Mouse (Mus musculus): ENCODE data around the gene Orc1. TPM values are rescaled to one million over a fixed set of nuclear protein-coding genes. Genes with fewer than 3 reads are reported as not detected.

Orc1 gene
- polyA plus RNA-seq (2014; fragmentation: Nextera tagmentation; extraction: Ambion mirVana) = 19.3 and 21.2 TPM in 2 replicates

- H3K9me3 ChIP-seq (ENCODE audit: control insufficient read depth, low read length) = no peaks in the 10 kb centered on the region
- DNase-seq (ENCODE audit: low spot score) (peak; percentile 99), ATAC-seq (replicated peaks; ENCODE audit: low FRiP score) (peak; percentile 99)
- no peaks in the 10 kb centered on the region for H3K27me3 ChIP-seq (ENCODE audit: control insufficient read depth, insufficient read depth, low read length)
- under 1% methylated on average over 64 of the region's 64 CpGs for WGBS
- H3K4me3 ChIP-seq (ENCODE audit: low read depth, low read length) = peak within 1 kb of the TSS; percentile 88
- peaks cover 7% of the 10 kb centered on the region for H3K4me1 ChIP-seq (replicated peaks; ENCODE audit: control insufficient read depth, insufficient read depth, low read length)
- H3K36me3 ChIP-seq (ENCODE audit: control insufficient read depth, insufficient read depth, low read length) = peaks cover 3% of the 10 kb centered on the region; the same call in 1 of the 2 replicates
- peak within 1 kb of the TSS; percentile 81 for H3K9ac ChIP-seq (ENCODE audit: low read length)
- H3K4me2 ChIP-seq (ENCODE audit: low read depth, low read length, severe bottlenecking) = peak within 1 kb of the TSS; percentile 65
- H3K27ac ChIP-seq (ENCODE audit: low read depth, low read length) = peak within 1 kb of the TSS; percentile 71
Measured at GRCm38 (mm10) chr4:108578840-108579742, at the start of gene Orc1, which contains the start of gene Prpf38a. Gene Orc1 (plus strand): TSS chr4:108579423. Gene Prpf38a (minus strand): TSS chr4:108579336.

- H3K4me2 ChIP-seq (ENCODE audit: low read depth, low read length, severe bottlenecking) = no peak overlapping the region
- no peaks in the 10 kb centered on the region for H3K27me3 ChIP-seq (ENCODE audit: control insufficient read depth, insufficient read depth, low read length)
- H3K9me3 ChIP-seq (ENCODE audit: control insufficient read depth, low read length) = no peaks in the 10 kb centered on the region
- H3K4me1 ChIP-seq (replicated peaks; ENCODE audit: control insufficient read depth, insufficient read depth, low read length) = no peaks in the 10 kb centered on the region
- peaks cover 3% of the 10 kb centered on the region; the same call in 1 of the 2 replicates for H3K36me3 ChIP-seq (ENCODE audit: control insufficient read depth, insufficient read depth, low read length)
- DNase-seq (ENCODE audit: low spot score) (no peak), ATAC-seq (replicated peaks; ENCODE audit: low FRiP score) (no peak)
- H3K27ac ChIP-seq (ENCODE audit: low read depth, low read length) = no peak overlapping the region
- WGBS = 94% methylated on average over 2 of the region's 2 CpGs
- H3K4me3 ChIP-seq (ENCODE audit: low read depth, low read length) = no peak overlapping the region
- no peak overlapping the region for H3K9ac ChIP-seq (ENCODE audit: low read length)
Measured at GRCm38 (mm10) chr4:108539701-108540100, 39.5 kb upstream of the Orc1 start.

GRCm38 (mm10) chr4:108565026-108565425 is 14.2 kb upstream of the Orc1 start:
- Histone ChIP-seq H3K4me1 (replicated peaks; ENCODE audit: control insufficient read depth, insufficient read depth, low read length) (no peaks in the 10 kb centered on the region), H3K4me3 (ENCODE audit: low read depth, low read length) (no peak overlapping the region), H3K27me3 (ENCODE audit: control insufficient read depth, insufficient read depth, low read length) (no peaks in the 10 kb centered on the region), H3K9ac (ENCODE audit: low read length) (no peak overlapping the region), H3K9me3 (ENCODE audit: control insufficient read depth, low read length) (no peaks in the 10 kb centered on the region), H3K27ac (ENCODE audit: low read depth, low read length) (no peak overlapping the region), H3K36me3 (ENCODE audit: control insufficient read depth, insufficient read depth, low read length) (peaks cover 10% of the 10 kb centered on the region; the same call in 1 of the 2 replicates), H3K4me2 (ENCODE audit: low read depth, low read length, severe bottlenecking) (no peak overlapping the region)
- no peak for DNase-seq (ENCODE audit: low spot score)
- WGBS = 93% methylated on average over 1 of the region's 1 CpGs
- no peak for ATAC-seq (replicated peaks; ENCODE audit: low FRiP score)

DNA sequence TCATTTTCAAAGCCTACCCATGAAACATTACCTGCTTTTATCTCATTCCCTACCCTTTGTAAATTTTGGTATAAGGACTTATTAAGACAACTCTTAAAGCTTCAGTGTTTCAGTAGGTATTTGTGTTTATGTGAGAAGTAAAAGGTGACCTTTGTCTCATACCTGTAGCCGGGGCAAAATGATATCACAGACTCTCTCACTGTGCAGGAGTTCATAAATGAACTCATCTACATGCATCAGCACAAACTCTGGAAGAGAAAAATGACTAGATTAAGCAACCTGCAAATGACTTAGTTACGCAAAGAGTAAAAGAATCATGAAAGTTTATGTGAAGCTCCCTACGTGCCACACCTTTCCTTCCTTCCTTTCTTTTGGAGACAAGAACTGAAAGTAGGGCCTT is 6.6 kb upstream of the Orc1 start:
- ATAC-seq (replicated peaks; ENCODE audit: low FRiP score) (no peak), DNase-seq (ENCODE audit: low spot score) (no peak)
- H3K36me3 ChIP-seq (ENCODE audit: control insufficient read depth, insufficient read depth, low read length) = peaks cover 9% of the 10 kb centered on the region; the same call in 1 of the 2 replicates
- no peak overlapping the region for H3K4me3 ChIP-seq (ENCODE audit: low read depth, low read length)
- no peak overlapping the region for H3K4me2 ChIP-seq (ENCODE audit: low read depth, low read length, severe bottlenecking)
- no peak overlapping the region for H3K9ac ChIP-seq (ENCODE audit: low read length)
- no peaks in the 10 kb centered on the region for H3K27me3 ChIP-seq (ENCODE audit: control insufficient read depth, insufficient read depth, low read length)
- no peaks in the 10 kb centered on the region for H3K9me3 ChIP-seq (ENCODE audit: control insufficient read depth, low read length)
- H3K4me1 ChIP-seq (replicated peaks; ENCODE audit: control insufficient read depth, insufficient read depth, low read length) = peaks cover under 1% of the 10 kb centered on the region
- no peak overlapping the region for H3K27ac ChIP-seq (ENCODE audit: low read depth, low read length)
- 98% methylated on average over 3 of the region's 3 CpGs for whole genome bisulfite sequencing

- Histone ChIP-seq H3K36me3 (ENCODE audit: control insufficient read depth, insufficient read depth, low read length) (peaks cover 3% of the 10 kb centered on the region; the same call in 1 of the 2 replicates), H3K4me2 (ENCODE audit: low read depth, low read length, severe bottlenecking) (peak overlapping the region; percentile 65), H3K9me3 (ENCODE audit: control insufficient read depth, low read length) (no peaks in the 10 kb centered on the region), H3K4me1 (replicated peaks; ENCODE audit: control insufficient read depth, insufficient read depth, low read length) (peaks cover 7% of the 10 kb centered on the region), H3K4me3 (ENCODE audit: low read depth, low read length) (peak overlapping the region; percentile 88), H3K9ac (ENCODE audit: low read length) (peak overlapping the region; percentile 81), H3K27me3 (ENCODE audit: control insufficient read depth, insufficient read depth, low read length) (no peaks in the 10 kb centered on the region), H3K27ac (ENCODE audit: low read depth, low read length) (peak overlapping the region; percentile 71)
- no peak for DNase-seq (ENCODE audit: low spot score)
- no peak for ATAC-seq (replicated peaks; ENCODE audit: low FRiP score)
- 1% methylated on average over 16 of the region's 16 CpGs for WGBS
Measured at GRCm38 (mm10) chr4:108579743-108580411, 654 bp downstream of the Orc1 start.

DNA sequence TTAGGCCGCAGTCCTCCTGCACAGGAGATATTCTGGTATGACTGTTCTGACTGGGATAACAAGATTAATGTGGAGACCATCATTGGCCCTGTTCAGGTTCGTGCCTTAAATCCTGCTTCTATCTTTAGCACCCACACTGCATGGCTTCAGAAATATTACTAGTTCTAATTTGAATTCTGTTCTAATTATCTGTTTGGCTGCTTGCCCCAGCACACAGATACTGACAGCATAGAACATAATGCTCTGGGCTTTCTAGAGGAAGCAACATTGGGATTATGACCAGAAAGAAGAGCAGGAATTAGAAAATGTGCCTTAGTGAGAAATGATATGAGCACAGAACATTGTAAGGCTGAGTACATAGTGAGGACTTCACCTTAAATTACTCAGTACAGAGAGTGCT is 14.2 kb downstream of the Orc1 start:
- no peak overlapping the region for H3K4me3 ChIP-seq (ENCODE audit: low read depth, low read length)
- DNase-seq (ENCODE audit: low spot score) (no peak), ATAC-seq (replicated peaks; ENCODE audit: low FRiP score) (no peak)
- 91% methylated on average over 2 of the region's 2 CpGs for WGBS
- H3K9me3 ChIP-seq (ENCODE audit: control insufficient read depth, low read length) = no peaks in the 10 kb centered on the region
- no peaks in the 10 kb centered on the region for H3K4me1 ChIP-seq (replicated peaks; ENCODE audit: control insufficient read depth, insufficient read depth, low read length)
- no peak overlapping the region for H3K27ac ChIP-seq (ENCODE audit: low read depth, low read length)
- no peak overlapping the region for H3K9ac ChIP-seq (ENCODE audit: low read length)
- H3K4me2 ChIP-seq (ENCODE audit: low read depth, low read length, severe bottlenecking) = no peak overlapping the region
- no peaks in the 10 kb centered on the region; the same call in 1 of the 2 replicates for H3K36me3 ChIP-seq (ENCODE audit: control insufficient read depth, insufficient read depth, low read length)
- no peaks in the 10 kb centered on the region for H3K27me3 ChIP-seq (ENCODE audit: control insufficient read depth, insufficient read depth, low read length)

GRCm38 (mm10) chr4:108595785-108596184 is 16.6 kb downstream of the Orc1 start:
- no peaks in the 10 kb centered on the region for H3K27me3 ChIP-seq (ENCODE audit: control insufficient read depth, insufficient read depth, low read length)
- no peak overlapping the region for H3K4me3 ChIP-seq (ENCODE audit: low read depth, low read length)
- 85% methylated on average over 1 of the region's 1 CpGs for WGBS
- H3K9ac ChIP-seq (ENCODE audit: low read length) = no peak overlapping the region
- no peak overlapping the region for H3K27ac ChIP-seq (ENCODE audit: low read depth, low read length)
- H3K4me2 ChIP-seq (ENCODE audit: low read depth, low read length, severe bottlenecking) = no peak overlapping the region
- H3K36me3 ChIP-seq (ENCODE audit: control insufficient read depth, insufficient read depth, low read length) = no peaks in the 10 kb centered on the region; the same call in 1 of the 2 replicates
- ATAC-seq (replicated peaks; ENCODE audit: low FRiP score) (no peak), DNase-seq (ENCODE audit: low spot score) (no peak)
- H3K9me3 ChIP-seq (ENCODE audit: control insufficient read depth, low read length) = no peaks in the 10 kb centered on the region
- H3K4me1 ChIP-seq (replicated peaks; ENCODE audit: control insufficient read depth, insufficient read depth, low read length) = no peaks in the 10 kb centered on the region

GRCm38 (mm10) chr4:108598306-108598705 is 19.1 kb downstream of the Orc1 start:
- H3K27me3 ChIP-seq (ENCODE audit: control insufficient read depth, insufficient read depth, low read length) = no peaks in the 10 kb centered on the region
- no peak overlapping the region for H3K27ac ChIP-seq (ENCODE audit: low read depth, low read length)
- H3K4me2 ChIP-seq (ENCODE audit: low read depth, low read length, severe bottlenecking) = no peak overlapping the region
- no peak overlapping the region for H3K4me3 ChIP-seq (ENCODE audit: low read depth, low read length)
- no peaks in the 10 kb centered on the region for H3K9me3 ChIP-seq (ENCODE audit: control insufficient read depth, low read length)
- no peaks in the 10 kb centered on the region for H3K4me1 ChIP-seq (replicated peaks; ENCODE audit: control insufficient read depth, insufficient read depth, low read length)
- H3K36me3 ChIP-seq (ENCODE audit: control insufficient read depth, insufficient read depth, low read length) = no peaks in the 10 kb centered on the region; the same call in 1 of the 2 replicates
- DNase-seq (ENCODE audit: low spot score) (no peak), ATAC-seq (replicated peaks; ENCODE audit: low FRiP score) (no peak)
- WGBS = 87% methylated on average over 4 of the region's 4 CpGs
- no peak overlapping the region for H3K9ac ChIP-seq (ENCODE audit: low read length)
